Comparison of ENCODE assay signal across 8 mouse cellular contexts in the genomic region with DNA sequence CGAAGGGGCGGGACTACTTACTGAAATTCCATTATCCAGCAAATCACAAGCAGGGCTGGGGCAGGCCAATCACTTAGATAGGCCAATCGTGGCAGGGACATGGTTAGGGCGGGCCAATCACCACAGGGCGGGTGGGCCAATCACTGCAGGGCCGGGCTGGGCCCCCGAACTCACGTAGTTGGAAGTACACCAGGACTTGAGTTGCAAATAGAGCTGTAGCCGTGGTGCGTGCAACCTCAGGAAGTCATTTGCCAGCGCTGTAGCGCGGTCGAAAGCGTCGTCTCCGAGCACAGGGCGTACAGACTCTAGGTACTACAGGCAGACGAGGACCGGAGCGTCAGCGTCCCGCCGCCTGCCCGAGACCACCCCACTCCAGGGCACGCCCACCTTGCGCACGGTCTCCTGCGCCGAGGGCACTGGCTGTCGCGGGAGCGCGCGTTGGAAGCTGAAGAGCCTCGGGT. TPM values are rescaled to one million over a fixed set of nuclear protein-coding genes. Genes with fewer than 3 reads are reported as not detected.
DNase-seq lines count a peak whose midpoint lies in the region; ATAC-seq and TF ChIP-seq lines count a peak whose summit lies in the region.

No protein-coding gene starts in this region.

- no peak for TF ChIP-seq CTCF in stomach, postnatal 0 days (IDR thresholded peaks at IDR 0.05; ENCODE audit: low read depth)

- H3K27me3 ChIP-seq in forebrain, embryonic 10.5 days (ENCODE audit: poor library complexity, severe bottlenecking) = no peaks in the 10 kb centered on the region
- H3K27me3 ChIP-seq in heart, embryonic 14.5 days (ENCODE audit: control insufficient read depth, insufficient read depth, low read length) = no peaks in the 10 kb centered on the region
- H3K27me3 ChIP-seq in liver, embryonic 15.5 days = peaks cover 11% of the 10 kb centered on the region; the same call in 1 of the 2 replicates
- H3K27me3 ChIP-seq in neural tube, embryonic 12.5 days (replicated peaks) = no peaks in the 10 kb centered on the region
- no peaks in the 10 kb centered on the region for H3K27me3 ChIP-seq in stomach, postnatal 0 days (ENCODE audit: control insufficient read depth, insufficient read depth, low read length)

- H3K4me1 ChIP-seq in brown adipose tissue, adult 24 weeks (ENCODE audit: control insufficient read depth, insufficient read depth, insufficient read length, low read length) = no peaks in the 10 kb centered on the region
- H3K4me1 ChIP-seq in forebrain, embryonic 10.5 days = peaks cover 50% of the 10 kb centered on the region
- H3K4me1 ChIP-seq in heart, embryonic 14.5 days (ENCODE audit: control insufficient read depth in 2 of 2, insufficient read depth in 2 of 2, low read length in 2 of 2) = peaks cover 4 to 23% of the 10 kb centered on the region in 2 experiments; a peak in 3 of 4 replicates
- H3K4me1 ChIP-seq in liver, embryonic 15.5 days (replicated peaks) = peaks cover 48% of the 10 kb centered on the region
- peaks cover 29% of the 10 kb centered on the region for H3K4me1 ChIP-seq in neural tube, embryonic 12.5 days
- H3K4me1 ChIP-seq in stomach, postnatal 0 days (replicated peaks; ENCODE audit: control insufficient read depth, insufficient read depth) = no peaks in the 10 kb centered on the region

- peak; percentile 94 for ATAC-seq in heart, embryonic 14.5 days (ENCODE audit: insufficient number of reproducible peaks, insufficient read depth, low FRiP score, low read depth)
- ATAC-seq in liver, embryonic 15.5 days (ENCODE audit: insufficient read depth) = peak; percentile 83
- peak; percentile 94 for ATAC-seq in neural tube, embryonic 12.5 days (ENCODE audit: low FRiP score, low read depth)
- ATAC-seq in stomach, postnatal 0 days (ENCODE audit: low FRiP score, low TSS enrichment) = peak; percentile 92

- peak overlapping the region; percentile 59 for H3K4me3 ChIP-seq in brown adipose tissue, adult 24 weeks (ENCODE audit: insufficient read depth, low read depth, low read length)
- H3K4me3 ChIP-seq in forebrain, embryonic 10.5 days = peak overlapping the region; percentile 68
- H3K4me3 ChIP-seq in heart, embryonic 14.5 days (ENCODE audit: control insufficient read depth in 1 of 2, insufficient read depth in 1 of 2, low read depth in 1 of 2, low read length in 2 of 2) = peak overlapping the region; percentile 55 to 84
- H3K4me3 ChIP-seq in liver, embryonic 15.5 days (replicated peaks) = peak overlapping the region; percentile 56
- H3K4me3 ChIP-seq in neural tube, embryonic 12.5 days = peak overlapping the region; percentile 54
- peak overlapping the region; percentile 48 for H3K4me3 ChIP-seq in stomach, postnatal 0 days (ENCODE audit: low read depth, low read length)

- no peak for TF ChIP-seq EP300 in stomach, postnatal 0 days (optimal IDR thresholded peaks at IDR 0.05)

- WGBS in forebrain, embryonic 10.5 days = under 1% methylated on average over 36 of the region's 36 CpGs
- under 1% methylated on average over 36 of the region's 36 CpGs for WGBS in heart, embryonic 14.5 days
- 0% methylated on average over 36 of the region's 36 CpGs for WGBS in liver, embryonic 15.5 days (ENCODE audit: insufficient replicate concordance)
- WGBS in neural tube, embryonic 12.5 days = under 1% methylated on average over 36 of the region's 36 CpGs
- WGBS in stomach, postnatal 0 days = under 1% methylated on average over 36 of the region's 36 CpGs

- DNase-seq in CD8-positive naive resting alpha-beta T cell, adult 2 months (ENCODE audit: low read depth in 2 of 2, low spot score in 2 of 2) = peak; percentile 52 to 70
- DNase-seq in forebrain, embryonic 10.5 days (ENCODE audit: extremely low spot score, low spot score) = peak; percentile 91
- DNase-seq in kidney, postnatal 10 days = peak; percentile 92
- DNase-seq in stomach, postnatal 0 days (ENCODE audit: low spot score) = peak; percentile 87

- H3K9me3 ChIP-seq in forebrain, embryonic 10.5 days = no peaks in the 10 kb centered on the region
- no peaks in the 10 kb centered on the region for H3K9me3 ChIP-seq in heart, embryonic 14.5 days (ENCODE audit: control insufficient read depth, low read length)
- H3K9me3 ChIP-seq in liver, embryonic 15.5 days (replicated peaks) = no peaks in the 10 kb centered on the region
- H3K9me3 ChIP-seq in neural tube, embryonic 12.5 days = no peaks in the 10 kb centered on the region
- no peaks in the 10 kb centered on the region for H3K9me3 ChIP-seq in stomach, postnatal 0 days (ENCODE audit: control insufficient read depth, low read length)

- peaks cover 25% of the 10 kb centered on the region for H3K36me3 ChIP-seq in forebrain, embryonic 10.5 days (replicated peaks)
- no peaks in the 10 kb centered on the region for H3K36me3 ChIP-seq in heart, embryonic 14.5 days (ENCODE audit: control insufficient read depth, insufficient read depth, low read length)
- H3K36me3 ChIP-seq in liver, embryonic 15.5 days (replicated peaks) = no peaks in the 10 kb centered on the region
- peaks cover 23% of the 10 kb centered on the region for H3K36me3 ChIP-seq in neural tube, embryonic 12.5 days
- 0 out of 2 replicates have a peak, but pooled peaks cover 2% of the 10 kb centered on the region for H3K36me3 ChIP-seq in stomach, postnatal 0 days (ENCODE audit: control insufficient read depth, insufficient read depth, low read length)

- H3K9ac ChIP-seq in heart, embryonic 14.5 days (ENCODE audit: low read length) = peak overlapping the region; percentile 72
- peak overlapping the region; percentile 42; the same call in 1 of the 2 replicates for H3K9ac ChIP-seq in liver, embryonic 15.5 days
- peak overlapping the region; percentile 67 for H3K9ac ChIP-seq in neural tube, embryonic 12.5 days
- H3K9ac ChIP-seq in stomach, postnatal 0 days (ENCODE audit: low read length) = peak overlapping the region; percentile 64

- H3K4me2 ChIP-seq in heart, embryonic 14.5 days (ENCODE audit: low read length) = peak overlapping the region; percentile 86
- peak overlapping the region; percentile 81 for H3K4me2 ChIP-seq in liver, embryonic 15.5 days
- peak overlapping the region; percentile 72 for H3K4me2 ChIP-seq in neural tube, embryonic 12.5 days (replicated peaks)
- H3K4me2 ChIP-seq in stomach, postnatal 0 days (replicated peaks; ENCODE audit: low read depth) = peak overlapping the region; percentile 81

- no peak overlapping the region for H3K27ac ChIP-seq in brown adipose tissue, adult 24 weeks (replicated peaks; ENCODE audit: low read depth, low read length)
- peak overlapping the region; percentile 89 for H3K27ac ChIP-seq in forebrain, embryonic 10.5 days
- peak overlapping the region; percentile 76 to 88 for H3K27ac ChIP-seq in heart, embryonic 14.5 days (replicated peaks in 1 of 2; ENCODE audit: control insufficient read depth in 1 of 2, insufficient read depth in 1 of 2, low read depth in 2 of 2, low read length in 2 of 2)
- 0 out of 2 replicates have a peak overlapping the region, but pooled peaks have one; percentile 59 for H3K27ac ChIP-seq in liver, embryonic 15.5 days (replicated peaks)
- H3K27ac ChIP-seq in neural tube, embryonic 12.5 days = peak overlapping the region; percentile 51
- H3K27ac ChIP-seq in stomach, postnatal 0 days (replicated peaks) = peak overlapping the region; percentile 69

RNA-seq across cellular contexts. Expression of a gene that starts 4.4 kb away (rescaled TPM):
- 0.58 and 0.75 TPM in 2 replicates for polyA plus RNA-seq in brown adipose tissue, adult 24 weeks (2012; ENCODE audit: insufficient read depth, insufficient read length, missing spikeins)
- polyA plus RNA-seq in forebrain, embryonic 10.5 days (2016; fragmentation: Nextera tagmentation; extraction: Ambion mirVana) = 19.4 and 20.8 TPM in 2 replicates
- 8.0 and 11.1 TPM in 2 replicates for polyA plus RNA-seq in heart, embryonic 14.5 days (2014; fragmentation: Nextera tagmentation; extraction: Ambion mirVana)
- polyA plus RNA-seq in liver, embryonic 15.5 days (2015; fragmentation: Nextera tagmentation; extraction: Ambion mirVana) = 1.5 and 1.6 TPM in 2 replicates
- 39.7 and 44.1 TPM in 2 replicates for polyA plus RNA-seq in neural tube, embryonic 12.5 days (2016; fragmentation: Nextera tagmentation; extraction: Ambion mirVana)
- polyA plus RNA-seq in stomach, postnatal 0 days (2015; fragmentation: Nextera tagmentation; extraction: Ambion mirVana) = 5.6 and 7.3 TPM in 2 replicates

RNA-seq across cellular contexts. Expression of a gene that starts 16.1 kb away (rescaled TPM):
- polyA plus RNA-seq in brown adipose tissue, adult 24 weeks (2012; ENCODE audit: insufficient read depth, insufficient read length, missing spikeins) = 47.1 and 73.7 TPM in 2 replicates
- 909 and 984 TPM in 2 replicates for polyA plus RNA-seq in forebrain, embryonic 10.5 days (2016; fragmentation: Nextera tagmentation; extraction: Ambion mirVana)
- polyA plus RNA-seq in heart, embryonic 14.5 days (2014; fragmentation: Nextera tagmentation; extraction: Ambion mirVana) = 134 and 145 TPM in 2 replicates
- polyA plus RNA-seq in liver, embryonic 15.5 days (2015; fragmentation: Nextera tagmentation; extraction: Ambion mirVana) = 111 and 114 TPM in 2 replicates
- 595 and 646 TPM in 2 replicates for polyA plus RNA-seq in neural tube, embryonic 12.5 days (2016; fragmentation: Nextera tagmentation; extraction: Ambion mirVana)
- 181 and 185 TPM in 2 replicates for polyA plus RNA-seq in stomach, postnatal 0 days (2015; fragmentation: Nextera tagmentation; extraction: Ambion mirVana)

RNA-seq across cellular contexts. Expression of a gene that starts 27.2 kb away (rescaled TPM):
- 40.8 and 41.4 TPM in 2 replicates for polyA plus RNA-seq in brown adipose tissue, adult 24 weeks (2012; ENCODE audit: insufficient read depth, insufficient read length, missing spikeins)
- 70.5 and 76.0 TPM in 2 replicates for polyA plus RNA-seq in forebrain, embryonic 10.5 days (2016; fragmentation: Nextera tagmentation; extraction: Ambion mirVana)
- polyA plus RNA-seq in heart, embryonic 14.5 days (2014; fragmentation: Nextera tagmentation; extraction: Ambion mirVana) = 57.6 and 60.9 TPM in 2 replicates
- 39.4 and 47.2 TPM in 2 replicates for polyA plus RNA-seq in liver, embryonic 15.5 days (2015; fragmentation: Nextera tagmentation; extraction: Ambion mirVana)
- 71.0 and 73.4 TPM in 2 replicates for polyA plus RNA-seq in neural tube, embryonic 12.5 days (2016; fragmentation: Nextera tagmentation; extraction: Ambion mirVana)
- polyA plus RNA-seq in stomach, postnatal 0 days (2015; fragmentation: Nextera tagmentation; extraction: Ambion mirVana) = 55.7 and 59.8 TPM in 2 replicates

RNA-seq across cellular contexts. Expression of a gene that starts 27.3 kb away (rescaled TPM):
- polyA plus RNA-seq in brown adipose tissue, adult 24 weeks (2012; ENCODE audit: insufficient read depth, insufficient read length, missing spikeins) = not detected in 2 replicates
- polyA plus RNA-seq in forebrain, embryonic 10.5 days (2016; fragmentation: Nextera tagmentation; extraction: Ambion mirVana) = 0.47 TPM in 1 of 2 replicates, not detected in the other
- not detected in 2 replicates for polyA plus RNA-seq in heart, embryonic 14.5 days (2014; fragmentation: Nextera tagmentation; extraction: Ambion mirVana)
- polyA plus RNA-seq in liver, embryonic 15.5 days (2015; fragmentation: Nextera tagmentation; extraction: Ambion mirVana) = 0.08 TPM in 1 of 2 replicates, not detected in the other
- polyA plus RNA-seq in neural tube, embryonic 12.5 days (2016; fragmentation: Nextera tagmentation; extraction: Ambion mirVana) = 0.14 TPM in 1 of 2 replicates, not detected in the other
- polyA plus RNA-seq in stomach, postnatal 0 days (2015; fragmentation: Nextera tagmentation; extraction: Ambion mirVana) = 0.08 TPM in 1 of 2 replicates, not detected in the other

RNA-seq across cellular contexts. Expression of a gene that starts 28.3 kb away (rescaled TPM):
- 8.9 and 9.1 TPM in 2 replicates for polyA plus RNA-seq in brown adipose tissue, adult 24 weeks (2012; ENCODE audit: insufficient read depth, insufficient read length, missing spikeins)
- polyA plus RNA-seq in forebrain, embryonic 10.5 days (2016; fragmentation: Nextera tagmentation; extraction: Ambion mirVana) = 80.7 and 83.9 TPM in 2 replicates
- polyA plus RNA-seq in heart, embryonic 14.5 days (2014; fragmentation: Nextera tagmentation; extraction: Ambion mirVana) = 34.7 and 35.4 TPM in 2 replicates
- polyA plus RNA-seq in liver, embryonic 15.5 days (2015; fragmentation: Nextera tagmentation; extraction: Ambion mirVana) = 12.3 and 13.7 TPM in 2 replicates
- 41.1 and 42.9 TPM in 2 replicates for polyA plus RNA-seq in neural tube, embryonic 12.5 days (2016; fragmentation: Nextera tagmentation; extraction: Ambion mirVana)
- 23.0 and 23.4 TPM in 2 replicates for polyA plus RNA-seq in stomach, postnatal 0 days (2015; fragmentation: Nextera tagmentation; extraction: Ambion mirVana)
